Comparison of ENCODE assay signal across 5 mouse cellular contexts in the genomic region with DNA sequence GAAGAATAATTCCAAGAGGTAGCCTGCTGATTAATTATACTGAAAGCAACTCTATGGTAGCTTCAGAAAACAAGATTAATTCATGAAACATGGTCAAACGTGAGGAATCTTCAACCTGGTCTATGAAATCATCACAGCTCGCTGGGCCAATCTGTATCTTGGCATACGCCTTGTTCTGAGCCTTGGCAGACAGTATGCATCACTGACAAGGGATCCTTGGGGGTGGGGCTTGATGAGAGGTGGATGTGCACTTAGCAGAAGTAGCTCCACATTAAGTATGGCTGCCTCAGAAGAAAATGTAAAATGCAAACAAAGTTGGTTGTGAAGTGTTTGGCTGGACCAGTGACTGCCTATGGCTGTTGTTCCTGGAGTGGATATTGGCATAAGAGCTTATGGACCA.
"Had no signal": no experiment of that assay in that cellular context is flagged by ENCODE, and none has a peak within 500 bp of the region (broad histone marks: within the 10 kb centered on the region; RNA-seq: fewer than 3 reads in every experiment).

No protein-coding gene starts in this region.

- DNase-seq: kidney, postnatal 36 days; layer of hippocampus, adult 9-11 months; layer of hippocampus, postnatal 36 days; lung, adult 18-20 months; thymus, postnatal 4 days had no signal
